Mouse (Mus musculus): Measurements from ENCODE around the gene Sgo2a. TPM values are rescaled to one million over a fixed set of nuclear protein-coding genes. Genes with fewer than 3 reads are reported as not detected.

Sgo2a gene
- total RNA-seq, 2 experiments from 2014 or later = 0.44 to 0.64 TPM

DNA sequence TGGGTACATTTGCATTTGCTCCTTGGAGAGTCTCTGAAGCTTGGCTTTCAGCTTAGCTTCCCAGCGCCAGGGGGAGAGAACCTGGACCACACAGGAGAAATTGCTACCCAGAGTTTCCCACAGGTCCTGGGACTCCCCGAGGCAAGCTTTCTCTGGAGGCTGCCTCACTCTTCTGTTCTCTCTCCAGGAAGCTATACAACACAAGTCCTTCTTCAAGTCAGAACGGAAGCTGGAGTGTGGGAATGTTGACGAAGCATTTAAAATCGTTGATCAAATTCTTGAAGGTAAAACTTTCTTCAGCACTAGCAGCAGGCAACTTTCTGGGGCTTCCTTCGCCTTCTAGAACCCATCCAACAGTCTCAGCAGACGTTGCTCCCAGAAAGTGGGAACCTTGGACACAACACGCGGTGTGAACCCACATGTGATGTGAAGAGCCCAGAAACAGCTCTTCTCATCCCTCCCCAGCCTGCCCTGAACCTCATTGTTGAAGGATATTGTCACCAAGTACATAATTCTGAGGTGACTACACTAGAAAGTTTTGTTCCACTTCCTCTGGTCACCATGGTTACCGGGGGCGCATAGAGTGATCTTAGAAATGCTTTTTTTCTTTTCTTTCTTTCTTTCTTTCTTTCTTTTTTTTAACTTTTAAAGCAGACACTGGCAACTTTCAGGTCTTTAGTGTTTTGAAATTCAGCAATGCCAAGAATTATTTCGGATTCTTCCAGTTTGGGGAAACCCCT is 77.4 kb downstream of the Sgo2a start:
- no peak for DNase-seq (ENCODE audit: low spot score in 2 of 2)
- TF ChIP-seq CTCF (conservative IDR thresholded peaks at IDR 0.05) = no peak
- Histone ChIP-seq H3K27ac (no peak overlapping the region), H3K4me3 (no peak overlapping the region)

DNA sequence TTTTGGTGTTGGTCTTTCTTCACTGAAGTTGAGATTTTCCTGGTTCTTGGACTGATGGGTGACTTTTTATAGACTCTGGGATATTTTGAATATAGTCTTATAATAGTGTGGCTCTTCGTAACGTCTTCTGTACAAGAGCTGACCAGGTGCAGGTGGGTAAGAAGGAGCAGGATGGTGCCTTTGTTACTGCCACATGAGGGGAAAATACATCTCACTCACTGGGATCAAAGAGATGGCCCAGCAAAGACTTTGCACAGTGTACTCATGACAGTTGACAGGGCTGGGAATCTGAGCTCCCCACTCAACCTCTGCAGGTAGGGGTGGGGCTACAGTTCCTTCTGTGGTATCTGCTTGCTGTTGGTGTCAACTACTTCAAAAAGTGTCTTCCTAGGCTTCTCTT is 78.5 kb downstream of the Sgo2a start:
- DNase-seq (ENCODE audit: low spot score in 2 of 2) = no peak
- Histone ChIP-seq H3K27ac (no peak overlapping the region), H3K4me3 (no peak overlapping the region)
- no peak for TF ChIP-seq CTCF (conservative IDR thresholded peaks at IDR 0.05)

Other genes with a start within 250 kb of the Sgo2a start
- gene Spats2l, start 221.8 kb upstream of the Sgo2a start, total RNA-seq (2021) = 10 to 100 TPM; 19.6 to 21.6 TPM
- 10 to 100 TPM; 21.8 to 23.9 TPM for gene Kctd18, start 23.0 kb downstream of the Sgo2a start, total RNA-seq (2021)
- 1 to 10 TPM; 3.8 to 4.1 TPM for gene Aox1, start 34.0 kb downstream of the Sgo2a start, total RNA-seq (2021)
- gene Aox3, start 117.2 kb downstream of the Sgo2a start, total RNA-seq (2021) = 1 to 10 TPM; 2.5 to 2.9 TPM
- 1 to 10 TPM; 2.2 to 2.5 TPM for gene Aox4, start 214.4 kb downstream of the Sgo2a start, total RNA-seq (2021)